Mouse (Mus musculus) CD4-positive, CD25-positive, alpha-beta regulatory T cell, adult 2 months (primary cell): Measurements from ENCODE around the gene Prrg4.
"Not testable (repeated sequence)": the region's sequence is repeated elsewhere in the genome, so short reads cannot be mapped to it uniquely, and the experiment has no call there.

Source experiments
- DNase-seq: peaks from one replicate; pipeline ENCODE4 v3.0.0-alpha.2; 2012; ENCODE audit warnings: low read depth, low spot score

Gene Prrg4

DNA sequence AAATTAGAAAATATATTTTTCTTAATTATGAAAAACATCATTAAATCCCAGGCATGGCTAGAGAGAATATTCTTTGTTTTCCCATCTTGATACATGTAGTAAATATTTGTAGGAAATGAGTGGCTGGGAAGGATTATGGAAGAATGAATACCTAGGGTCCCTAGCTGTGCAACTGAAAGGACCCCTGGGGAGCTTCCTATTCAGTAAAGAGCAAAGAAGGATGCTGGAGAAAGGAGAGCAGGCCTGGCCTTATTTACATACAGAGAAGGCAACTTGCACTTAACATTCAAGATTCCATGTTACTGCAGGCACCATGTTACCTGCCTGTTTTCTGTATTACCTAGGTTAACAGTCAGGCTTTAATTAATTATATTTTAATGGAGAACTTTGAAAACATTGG is 7.1 kb downstream of the Prrg4 start:
- no peak for DNase-seq

DNA sequence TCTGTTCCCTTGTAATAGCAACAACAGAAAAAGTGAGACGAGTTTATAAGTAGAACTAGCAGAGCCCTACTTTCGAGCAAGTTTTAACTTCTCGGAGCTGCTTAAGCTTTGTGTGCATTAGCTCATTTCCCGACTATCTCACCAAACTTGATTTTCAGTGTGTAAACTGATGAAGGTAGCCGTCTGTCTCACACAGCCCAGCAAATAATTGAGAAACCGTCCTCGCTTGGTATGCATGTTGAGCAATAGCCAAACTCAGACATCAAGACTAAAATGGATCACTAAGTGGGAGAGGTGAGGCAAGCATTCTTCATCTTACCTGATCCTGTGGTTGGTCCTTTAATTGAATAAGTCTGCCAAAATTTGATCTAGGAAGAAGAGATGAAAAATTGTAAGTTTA is 7.9 kb downstream of the Prrg4 start:
- no peak for DNase-seq

DNA sequence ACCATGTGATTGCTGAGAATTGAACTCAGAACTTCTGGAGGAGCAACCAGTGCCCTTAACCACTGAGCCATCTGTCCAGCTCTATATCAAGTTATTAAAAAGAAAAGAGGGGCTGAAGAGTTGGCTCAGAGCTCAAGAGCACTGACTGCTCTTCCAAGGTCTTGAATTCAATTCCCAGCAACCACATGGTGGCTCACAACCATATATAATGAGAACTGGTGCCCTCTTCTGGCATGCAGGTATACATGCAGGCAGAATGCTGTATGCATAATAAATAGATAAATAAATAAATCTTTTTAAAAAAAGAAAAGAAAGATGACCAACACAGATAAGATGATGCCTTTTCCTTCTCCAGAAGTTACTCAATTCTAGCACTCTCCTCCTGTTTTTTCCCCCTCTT is 8.7 kb downstream of the Prrg4 start:
- DNase-seq, result no peak

DNA sequence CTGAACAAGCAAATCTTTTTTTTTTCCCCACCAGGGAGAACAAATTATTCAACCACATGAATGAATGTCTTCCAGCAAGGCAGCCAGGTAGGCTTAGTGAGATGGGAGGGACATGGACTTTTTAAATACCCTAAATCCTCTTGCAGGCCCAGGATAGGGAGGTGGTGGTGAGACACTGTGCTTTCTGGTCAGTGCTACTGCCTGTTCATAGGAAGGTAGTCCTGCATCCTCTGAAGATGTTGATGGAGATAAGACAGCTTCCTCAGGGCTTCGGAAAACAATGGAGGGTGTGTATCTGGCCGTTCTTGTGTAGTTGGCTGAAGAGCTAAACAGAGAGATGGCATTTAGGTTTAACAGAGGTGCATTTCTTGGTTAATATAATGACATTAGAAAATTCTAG is 17.2 kb downstream of the Prrg4 start:
- DNase-seq, result no peak

DNA sequence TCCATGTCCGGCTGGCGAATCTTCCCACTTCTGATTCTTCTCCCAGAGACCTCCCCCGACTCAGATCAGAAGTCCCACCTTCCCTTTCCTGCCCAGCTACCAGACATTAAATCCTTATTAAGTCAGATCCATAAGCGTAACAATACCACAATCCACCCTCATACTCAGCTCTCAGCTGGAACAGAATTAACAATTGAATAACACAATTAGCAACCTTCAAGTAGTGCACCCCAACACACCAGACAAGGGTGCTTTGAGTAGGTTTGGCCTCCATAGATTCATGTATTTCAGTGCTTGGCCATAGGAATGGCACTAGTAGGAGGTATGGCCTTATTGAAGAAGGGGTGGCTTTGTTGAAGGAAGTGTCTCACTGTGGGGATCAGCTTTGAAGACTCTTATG is 23.5 kb downstream of the Prrg4 start:
- no peak for DNase-seq

DNA sequence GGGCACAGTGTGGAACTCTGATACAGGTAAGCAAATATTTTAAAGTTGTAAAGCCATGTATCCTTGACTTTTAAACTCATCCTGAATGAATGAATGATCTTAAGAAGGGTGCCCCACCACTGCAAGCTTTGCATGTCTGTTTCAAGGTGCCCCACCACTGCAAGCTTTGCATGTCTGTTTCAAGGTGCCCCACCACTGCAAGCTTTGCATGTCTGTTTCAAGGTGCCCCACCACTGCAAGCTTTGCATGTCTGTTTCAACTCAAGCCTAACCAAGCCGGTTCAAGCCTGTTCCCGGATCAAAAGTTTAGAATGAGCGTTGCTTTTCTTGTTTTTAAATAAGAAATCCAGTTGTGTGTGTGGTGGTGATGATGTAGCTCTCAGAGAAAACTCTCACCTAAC is 30.9 kb downstream of the Prrg4 start:
- DNase-seq, result not testable (repeated sequence)

DNA sequence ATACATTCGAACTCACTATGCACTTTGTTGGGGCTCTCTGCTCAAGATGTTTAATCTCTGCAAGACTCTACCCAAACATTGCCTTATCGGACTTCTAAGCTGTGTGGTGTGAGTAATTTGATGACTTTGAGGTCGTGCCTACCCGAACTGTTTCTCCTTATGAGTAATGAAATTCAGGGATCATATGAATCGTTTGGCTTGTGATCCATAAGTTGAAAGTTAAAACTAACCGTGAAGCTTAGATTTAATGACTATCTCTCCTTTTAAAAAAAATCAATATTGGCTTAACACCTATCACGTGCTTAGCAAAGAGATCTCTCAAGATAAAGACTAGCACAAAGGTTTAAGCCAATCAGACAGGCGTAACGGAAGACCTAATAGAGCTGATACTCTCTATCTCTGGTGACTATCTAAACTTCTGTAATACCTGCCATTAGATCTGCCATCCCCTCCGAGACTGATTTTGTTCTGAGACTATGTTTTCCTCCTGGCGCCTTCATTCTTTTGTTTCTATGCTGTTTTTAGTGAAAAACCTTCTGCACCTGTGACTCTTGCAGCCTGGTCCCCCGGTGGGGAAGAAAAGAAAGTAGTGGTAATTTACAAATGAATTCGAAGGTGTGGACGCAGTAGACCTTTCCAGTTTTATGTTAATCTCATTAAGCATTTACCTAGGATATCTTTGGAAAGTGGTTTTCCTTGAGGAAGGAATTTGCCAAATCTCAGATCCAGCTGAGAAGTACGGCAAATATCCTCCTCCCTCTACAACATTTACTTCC is 31.9 kb downstream of the Prrg4 start:
- DNase-seq, result peak; percentile 35

DNA sequence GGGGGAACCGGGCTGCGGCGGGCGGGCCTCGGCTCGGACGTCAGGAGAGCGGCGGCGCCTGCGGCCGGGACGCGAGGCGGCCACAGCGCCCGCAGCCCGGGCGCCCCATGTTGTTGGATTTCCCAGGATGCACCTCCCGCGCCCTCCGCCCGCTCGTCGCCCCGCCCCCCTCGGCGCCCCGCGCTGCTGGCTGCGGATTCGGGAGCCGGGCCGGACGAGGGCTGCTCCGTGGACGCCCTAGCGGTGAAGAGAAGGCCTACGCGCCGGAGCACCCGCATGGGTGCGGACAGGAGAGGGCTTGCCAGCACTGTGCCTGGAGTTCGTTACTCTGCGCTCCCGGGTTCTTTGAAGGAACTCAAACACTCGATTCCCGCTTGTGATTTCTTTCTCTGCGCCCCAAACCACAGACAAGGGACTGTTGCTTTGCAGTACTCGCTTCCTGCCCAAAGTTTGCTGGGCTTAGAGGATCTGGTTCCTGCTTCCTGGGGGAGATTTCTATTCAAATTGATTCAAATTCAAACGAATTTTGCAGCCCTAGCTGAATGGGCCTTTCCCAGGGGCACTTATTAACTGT is 32.7 kb downstream of the Prrg4 start:
- DNase-seq, result peak; percentile 91

DNA sequence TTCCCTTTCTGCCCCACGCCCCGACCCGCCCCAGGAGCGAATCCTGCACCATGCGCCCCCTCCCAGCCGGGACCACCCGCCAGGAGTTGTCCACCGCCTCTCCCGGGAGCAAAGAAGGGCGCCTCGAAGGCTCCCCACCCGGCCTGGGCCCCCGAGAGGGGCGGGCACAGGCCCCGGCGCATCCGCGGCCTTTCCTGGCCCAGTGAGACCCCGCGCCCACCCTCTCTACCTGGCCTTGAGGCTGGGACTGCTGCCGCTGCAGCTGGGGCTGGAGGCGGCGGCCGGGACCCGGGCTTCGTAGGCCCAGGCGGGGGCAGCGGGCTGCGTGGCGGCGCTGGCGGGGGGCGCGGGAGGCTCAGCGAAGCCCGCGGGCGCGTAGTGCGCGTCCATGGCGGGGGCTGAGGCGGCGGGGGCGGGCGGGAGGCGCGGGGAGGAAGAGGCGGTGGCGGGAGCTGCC is 33.3 kb downstream of the Prrg4 start, which contains the start of gene Qser1:
Gene Qser1 (minus strand): TSS at position 390 of the 457 bp plus-strand sequence.
- DNase-seq, result no peak

DNA sequence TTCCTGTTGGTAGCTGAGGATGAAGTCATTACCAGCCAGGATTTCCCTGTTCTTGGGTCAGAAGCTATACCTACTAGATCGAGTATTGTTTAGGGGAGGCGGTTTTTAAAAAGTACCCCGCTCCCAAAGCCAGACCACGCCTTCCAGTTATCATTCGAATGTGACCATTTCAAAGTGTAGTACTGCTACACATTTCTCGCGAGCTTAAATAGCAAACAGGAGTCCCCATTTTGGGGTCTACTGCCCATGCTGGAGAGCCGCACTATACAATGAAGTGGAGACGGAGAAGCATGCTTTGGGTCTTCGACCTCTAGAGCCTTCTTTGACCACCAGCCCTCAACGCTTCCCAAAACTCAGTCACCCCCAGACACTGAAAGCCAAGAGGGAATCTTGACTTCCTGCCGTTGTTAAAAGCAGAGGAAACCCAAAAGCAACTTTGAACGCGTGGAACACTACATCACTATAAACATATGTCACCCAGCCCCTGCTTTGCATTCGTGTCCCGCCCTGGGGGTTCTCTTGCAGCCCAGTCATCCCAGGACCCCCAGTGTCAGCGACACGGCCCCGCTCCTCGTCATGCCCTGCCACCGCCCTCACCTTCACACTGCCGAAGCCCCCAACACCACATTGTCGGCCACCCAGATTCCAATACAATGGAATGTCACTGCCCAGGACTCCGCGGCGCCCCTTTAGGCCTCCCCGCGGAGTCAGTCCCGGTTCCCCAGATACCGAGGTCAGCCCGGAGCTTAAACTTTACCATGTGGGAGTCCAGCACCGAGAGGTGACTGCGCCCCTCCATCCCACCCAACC is 33.9 kb downstream of the Prrg4 start:
- peak; percentile 58 for DNase-seq

DNA sequence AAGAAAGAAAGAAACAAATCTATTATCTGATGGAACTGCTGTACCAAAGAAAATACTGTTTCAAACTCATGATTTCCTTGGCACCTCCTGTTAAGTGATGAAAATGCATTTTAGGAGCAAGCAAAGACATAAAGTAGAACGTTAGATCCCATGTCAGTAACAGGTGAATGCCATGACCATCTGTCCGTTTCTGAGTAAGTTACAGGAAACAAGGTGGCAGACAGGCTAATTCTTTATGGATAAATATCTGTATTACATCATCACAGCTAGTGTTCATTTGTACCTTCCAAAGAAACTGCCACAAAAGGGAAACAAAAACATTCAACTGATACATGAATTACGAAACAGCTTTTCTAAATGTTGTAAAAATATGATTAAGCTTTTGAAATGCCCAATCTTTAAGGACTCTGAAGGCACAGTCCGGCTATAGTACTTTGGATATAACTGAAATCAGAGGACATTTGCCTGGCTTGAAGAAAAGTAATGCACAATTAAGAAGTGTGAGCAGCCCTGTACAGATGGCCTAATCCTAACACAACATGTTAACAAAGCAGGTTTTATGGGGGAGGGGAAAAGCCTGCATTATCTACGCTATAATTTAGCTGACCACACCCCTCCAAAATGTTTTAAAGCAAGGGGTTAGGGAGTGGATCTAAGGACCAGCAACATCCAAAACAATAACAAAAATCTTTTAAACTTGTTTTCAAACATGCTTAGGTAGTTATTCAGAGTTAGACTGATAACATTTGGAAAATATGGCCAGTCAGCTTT is 35.3 kb downstream of the Prrg4 start:
- DNase-seq, result no peak

DNA sequence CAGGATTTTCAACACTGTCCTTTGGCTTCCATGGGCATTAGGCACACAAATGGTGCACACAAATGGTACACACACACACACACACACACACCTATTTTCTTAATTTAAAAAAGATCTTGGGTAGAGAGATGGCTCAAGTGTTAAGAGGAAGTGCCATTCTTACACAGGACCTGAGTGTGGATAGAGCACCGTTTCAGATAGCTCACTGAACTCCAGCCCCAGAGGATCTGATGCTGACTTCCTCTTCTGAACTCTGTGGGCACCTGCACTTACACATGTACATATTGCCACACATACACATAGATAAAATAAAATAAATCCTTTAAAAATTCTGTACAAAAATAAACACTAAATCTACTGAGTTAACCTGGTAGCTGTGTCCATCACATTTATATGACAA is 44.2 kb downstream of the Prrg4 start:
- no peak for DNase-seq
